Mouse (Mus musculus) cortical plate, adult 2 months (tissue): Measurements from ENCODE around the gene Pacsin2.

ENCODE experiments used
- CTCF ChIP-seq: fragments of 200-500 bp; IDR thresholded peaks from 2 replicates; pipeline ENCODE4 v1.5.1; 2011; ENCODE audit warnings: mild to moderate bottlenecking, control low read depth, low read length; ENCODE audit not compliant: insufficient read depth; ENCODE audit errors: extremely low read depth
- POLR2A ChIP-seq: fragments of 200-500 bp; IDR thresholded peaks from 2 replicates; pipeline ENCODE4 v1.6.1; 2011; ENCODE audit warnings: mild to moderate bottlenecking, low read length, control low read depth; ENCODE audit not compliant: insufficient read depth; ENCODE audit errors: extremely low read depth

GRCm38 (mm10) chr15:83338908-83339307 is 125.5 kb downstream of the Pacsin2 start:
- TF ChIP-seq CTCF: no peak
- no peak for TF ChIP-seq POLR2A
